Mouse (Mus musculus) stomach, embryonic 15.5 days (tissue): ENCODE measurements around the gene Hist2h3b. TPM values are rescaled to one million over a fixed set of nuclear protein-coding genes. Genes with fewer than 3 reads are reported as not detected.

Experiments used
- ATAC-seq: fragments of 200-750 bp; cut with Nextera tagmentation; 2 replicates; pipeline ENCODE4 v1.8.0; 2017; ENCODE audit warnings: low read depth, moderate number of reproducible peaks, moderate TSS enrichment; ENCODE audit not compliant: insufficient read depth, low FRiP score
- H3K27ac ChIP-seq: fragments of 300-500 bp; sonication (generic); 2 replicates; pipeline ENCODE4 v1.5.1; 2015; ENCODE audit warnings: mild to moderate bottlenecking, inconsistent platforms
- H3K27me3 ChIP-seq: fragments of 300-500 bp; sonication (generic); replicated peaks from 2 replicates; pipeline ENCODE4 v1.6.1; 2015; ENCODE audit warnings: inconsistent platforms
- H3K36me3 ChIP-seq: fragments of 300-500 bp; sonication (generic); 2 replicates; pipeline ENCODE4 v1.6.1; 2015; ENCODE audit warnings: inconsistent platforms
- H3K4me1 ChIP-seq: fragments of 300-500 bp; sonication (generic); 2 replicates; pipeline ENCODE4 v1.6.1; 2015; ENCODE audit warnings: inconsistent platforms
- H3K4me2 ChIP-seq: fragments of 300-500 bp; sonication (generic); 2 replicates; pipeline ENCODE4 v1.6.1; 2015; ENCODE audit warnings: mild to moderate bottlenecking, inconsistent platforms
- H3K4me3 ChIP-seq: fragments of 300-500 bp; sonication (generic); replicated peaks from 2 replicates; pipeline ENCODE4 v1.5.1; 2015; ENCODE audit warnings: inconsistent platforms
- H3K9ac ChIP-seq: fragments of 300-500 bp; sonication (generic); 2 replicates; pipeline ENCODE4 v1.6.1; 2015; ENCODE audit warnings: inconsistent platforms
- H3K9me3 ChIP-seq: fragments of 300-500 bp; sonication (generic); 2 replicates; pipeline ENCODE4 v1.6.1; 2016; ENCODE audit warnings: inconsistent platforms
- WGBS: fragments of 180-500 bp; shearing (Covaris S2); methylation state at CpG from one replicate; pipeline ENCODE4 v1.1.7; 2015; 5-methylcytosine and 5-hydroxymethylcytosine counted together
- microRNA-seq: library from miRNA; unstranded; fragments of <30 nt; microRNA quantifications from one replicate; pipeline ENCODE4, GENCODE M21; 2016
- polyA plus RNA-seq: library from polyadenylated mRNA; unstranded; fragments of >200 nt; fragmentation: Nextera tagmentation; extraction: Ambion mirVana; gene quantifications from 2 replicates; pipeline ENCODE4 v1.2.1, GENCODE M21; 2015

Hist2h3b gene
- polyA plus RNA-seq, 1 experiment from 2014 or later: 69.4 TPM

GRCm38 (mm10) chr3:96293787-96294186, 25.3 kb downstream of the Hist2h3b start, which contains the start of gene Fcgr1:
TSS of gene Fcgr1 (minus strand) at chr3:96293969.
- H3K36me3 ChIP-seq: no peaks in the 10 kb centered on the region
- H3K9ac ChIP-seq: no peak within 1 kb of the TSS
- no peak for ATAC-seq
- H3K4me3 ChIP-seq: no peak within 1 kb of the TSS
- no peak within 1 kb of the TSS for H3K27ac ChIP-seq
- H3K4me2 ChIP-seq: no peak within 1 kb of the TSS
- no peaks in the 10 kb centered on the region for H3K4me1 ChIP-seq
- H3K27me3 ChIP-seq: no peaks in the 10 kb centered on the region
- WGBS: 76% methylated on average over 4 of the region's 4 CpGs
- no peaks in the 10 kb centered on the region for H3K9me3 ChIP-seq

- no peaks in the 10 kb centered on the region for H3K4me1 ChIP-seq
- WGBS: 92% methylated on average over 4 of the region's 4 CpGs
- no peaks in the 10 kb centered on the region for H3K36me3 ChIP-seq
- H3K9ac ChIP-seq: no peak overlapping the region
- H3K9me3 ChIP-seq: no peaks in the 10 kb centered on the region
- H3K27me3 ChIP-seq: no peaks in the 10 kb centered on the region
- H3K27ac ChIP-seq: no peak overlapping the region
- no peak for ATAC-seq
- no peak overlapping the region for H3K4me3 ChIP-seq
- H3K4me2 ChIP-seq: no peak overlapping the region
Measured at GRCm38 (mm10) chr3:96298360-96298759, 29.9 kb downstream of the Hist2h3b start.

- WGBS: 93% methylated on average over 2 of the region's 2 CpGs
- Histone ChIP-seq H3K4me1 (no peaks in the 10 kb centered on the region), H3K36me3 (no peaks in the 10 kb centered on the region), H3K9ac (no peak overlapping the region), H3K4me2 (no peak overlapping the region), H3K4me3 (no peak overlapping the region), H3K27me3 (no peaks in the 10 kb centered on the region), H3K9me3 (no peaks in the 10 kb centered on the region), H3K27ac (no peak overlapping the region)
- ATAC-seq: no peak
Measured at GRCm38 (mm10) chr3:96299562-96299961, 31.1 kb downstream of the Hist2h3b start.

DNA sequence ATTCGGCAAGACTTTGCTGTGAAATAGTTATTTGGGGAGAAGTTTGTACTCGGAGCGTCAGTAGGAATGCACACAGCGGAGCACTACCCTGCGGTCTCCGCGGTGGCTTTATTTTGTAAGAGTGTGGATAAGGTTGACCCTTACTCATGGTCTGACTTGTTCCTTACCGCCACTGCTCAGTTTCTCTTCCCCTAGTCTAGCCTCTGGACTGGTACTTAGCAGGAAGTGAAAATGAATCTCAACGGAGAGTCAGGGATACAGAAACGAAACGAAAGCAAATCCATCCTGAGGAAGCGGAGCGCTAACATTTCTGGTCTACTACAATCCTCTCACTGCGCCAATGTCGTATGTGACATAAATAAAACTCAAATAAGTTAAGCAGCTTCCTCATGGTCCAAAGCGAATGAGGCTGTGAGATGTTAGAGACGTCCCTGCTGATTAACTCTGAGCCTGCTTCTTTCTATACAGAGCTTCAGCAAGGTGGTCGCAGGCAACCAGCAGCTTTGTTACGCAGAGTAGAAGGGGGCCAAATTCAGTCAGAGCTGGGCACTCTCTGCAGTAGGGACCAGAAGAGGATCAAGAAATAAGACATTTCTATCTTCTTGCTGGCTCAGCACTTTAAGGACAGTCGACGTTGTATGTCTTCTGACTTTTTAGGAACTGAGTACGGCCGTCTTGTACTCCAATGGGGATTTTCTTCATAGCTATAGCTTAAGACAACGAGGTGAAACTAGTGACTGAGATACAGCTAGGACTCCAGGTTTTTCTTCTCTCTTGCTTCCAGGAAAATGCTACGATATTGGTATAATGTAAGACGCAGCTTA, 32.5 kb downstream of the Hist2h3b start:
- H3K9me3 ChIP-seq: no peaks in the 10 kb centered on the region
- H3K36me3 ChIP-seq: no peaks in the 10 kb centered on the region
- peak overlapping the region; percentile 34 for H3K4me2 ChIP-seq
- H3K27me3 ChIP-seq: no peaks in the 10 kb centered on the region
- no peak overlapping the region for H3K9ac ChIP-seq
- no peak overlapping the region for H3K27ac ChIP-seq
- no peak for ATAC-seq
- peak overlapping the region; percentile 30 for H3K4me3 ChIP-seq
- no peaks in the 10 kb centered on the region for H3K4me1 ChIP-seq
- WGBS: 66% methylated on average over 26 of the region's 26 CpGs

DNA sequence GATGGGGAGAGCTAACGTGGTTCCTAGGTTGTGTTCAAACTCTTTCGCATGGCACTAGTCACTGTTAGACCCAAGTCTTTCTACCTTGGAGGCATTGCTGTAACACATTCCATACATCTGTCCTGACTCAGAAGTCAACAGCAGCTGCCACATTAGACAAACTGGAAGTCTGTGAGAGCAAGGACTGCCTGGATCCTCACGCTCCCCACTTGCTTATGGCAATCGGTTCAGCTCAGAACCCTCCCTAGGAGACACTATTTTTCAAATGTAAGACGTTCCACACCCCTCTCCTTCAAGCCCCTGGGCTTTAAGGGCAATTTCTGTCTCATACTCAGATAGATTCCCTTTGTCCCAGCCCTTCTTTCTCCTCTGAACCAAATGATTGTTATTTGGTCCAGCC, 33.6 kb downstream of the Hist2h3b start:
- Histone ChIP-seq H3K27ac (no peak overlapping the region), H3K4me3 (no peak overlapping the region), H3K9me3 (no peaks in the 10 kb centered on the region), H3K27me3 (no peaks in the 10 kb centered on the region), H3K4me1 (no peaks in the 10 kb centered on the region), H3K4me2 (no peak overlapping the region), H3K36me3 (no peaks in the 10 kb centered on the region), H3K9ac (no peak overlapping the region)
- no peak for ATAC-seq
- WGBS: 75% methylated on average over 5 of the region's 5 CpGs

DNA sequence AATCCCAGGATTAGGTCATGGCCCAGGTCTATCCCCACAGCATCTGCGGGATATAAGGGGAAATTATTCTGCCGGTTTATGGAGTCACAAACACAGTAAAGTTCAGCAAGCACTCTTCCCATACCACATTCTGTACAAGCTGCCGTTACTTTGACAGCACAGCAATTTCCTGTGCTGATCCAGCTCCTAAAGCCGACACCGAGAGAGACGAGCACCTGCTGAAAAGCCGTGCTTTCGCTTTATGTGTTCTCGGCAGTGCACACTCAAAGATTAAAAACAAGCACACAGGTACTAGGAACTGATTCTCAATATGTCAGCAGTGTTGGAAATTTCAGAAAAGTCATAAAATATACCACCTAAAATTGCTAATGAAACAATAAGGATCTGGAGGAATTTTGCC, 38.1 kb downstream of the Hist2h3b start:
- no peaks in the 10 kb centered on the region for H3K4me1 ChIP-seq
- H3K9me3 ChIP-seq: no peaks in the 10 kb centered on the region
- H3K27me3 ChIP-seq: no peaks in the 10 kb centered on the region
- H3K9ac ChIP-seq: no peak overlapping the region
- 66% methylated on average over 9 of the region's 9 CpGs for WGBS
- ATAC-seq: no peak
- no peak overlapping the region for H3K27ac ChIP-seq
- H3K4me3 ChIP-seq: no peak overlapping the region
- H3K4me2 ChIP-seq: no peak overlapping the region
- H3K36me3 ChIP-seq: no peaks in the 10 kb centered on the region

- Histone ChIP-seq H3K4me2 (no peak overlapping the region), H3K4me1 (no peaks in the 10 kb centered on the region), H3K27me3 (no peaks in the 10 kb centered on the region), H3K9ac (no peak overlapping the region), H3K36me3 (no peaks in the 10 kb centered on the region), H3K27ac (no peak overlapping the region), H3K4me3 (no peak overlapping the region), H3K9me3 (no peaks in the 10 kb centered on the region)
- no peak for ATAC-seq
- 43% methylated on average over 3 of the region's 3 CpGs for WGBS
Measured at GRCm38 (mm10) chr3:96309441-96309840, 41.0 kb downstream of the Hist2h3b start.

DNA sequence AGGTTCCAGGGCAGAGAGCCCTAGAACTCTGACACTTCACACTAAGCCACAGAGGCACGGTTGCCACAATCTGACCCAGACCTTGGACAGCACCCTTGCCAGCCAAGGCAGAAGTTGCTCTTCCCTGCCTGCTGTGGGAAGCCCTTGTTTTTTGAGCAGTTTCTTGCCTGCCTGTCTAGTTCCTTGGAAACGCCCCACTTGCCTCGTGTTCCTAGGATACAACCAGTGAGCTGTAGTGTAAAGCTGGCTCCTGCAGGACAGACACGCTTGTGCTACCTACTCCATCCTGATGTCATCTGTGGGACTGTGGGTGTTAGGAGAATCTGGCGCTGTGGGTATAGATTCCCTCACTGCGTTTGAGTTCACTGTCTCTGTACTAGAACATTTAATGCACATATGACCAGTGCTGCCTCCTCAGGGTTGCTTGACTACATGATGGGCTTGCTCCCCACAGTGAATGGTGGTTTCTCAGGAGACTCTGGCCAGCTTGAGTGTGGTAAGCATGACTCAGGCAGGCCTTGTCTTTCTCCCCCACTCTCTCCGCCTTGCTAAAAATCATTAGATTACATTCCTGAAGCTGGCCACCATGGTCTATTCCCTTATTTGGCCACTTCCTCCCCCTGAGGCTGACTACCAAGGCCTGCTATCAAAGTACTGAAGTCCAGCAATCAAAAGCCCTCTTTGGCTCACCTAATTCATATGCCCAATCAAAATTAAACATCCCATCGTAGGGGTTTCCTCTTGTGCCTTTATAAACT, 44.1 kb downstream of the Hist2h3b start:
- Histone ChIP-seq H3K4me3 (no peak overlapping the region), H3K27me3 (no peaks in the 10 kb centered on the region), H3K9ac (no peak overlapping the region), H3K36me3 (no peaks in the 10 kb centered on the region), H3K27ac (no peak overlapping the region), H3K4me1 (no peaks in the 10 kb centered on the region), H3K9me3 (no peaks in the 10 kb centered on the region), H3K4me2 (no peak overlapping the region)
- ATAC-seq: no peak
- WGBS: 56% methylated on average over 8 of the region's 8 CpGs

Small RNA genes within 50 kb of the gene (microRNA-seq; reads per million reads assigned to microRNA genes)
- gene Gm44492 (not detected), gene Gm47311 (not detected), gene Gm47313 (not detected)

Other genes with a start within 250 kb of the Hist2h3b start
- 33.9 and 35.1 TPM in 2 replicates for gene Vps45, start 210.2 kb upstream of the Hist2h3b start, polyA plus RNA-seq
- gene Otud7b, start 164.1 kb upstream of the Hist2h3b start, polyA plus RNA-seq: 20.0 and 22.3 TPM in 2 replicates
- gene Mtmr11, start 106.7 kb upstream of the Hist2h3b start, polyA plus RNA-seq: 13.7 and 15.0 TPM in 2 replicates
- gene Sf3b4, start 96.3 kb upstream of the Hist2h3b start, polyA plus RNA-seq: 135 and 139 TPM in 2 replicates
- 5.7 and 6.4 TPM in 2 replicates for gene Sv2a, start 87.5 kb upstream of the Hist2h3b start, polyA plus RNA-seq
- 54.8 and 55.0 TPM in 2 replicates for gene Bola1, start 48.9 kb upstream of the Hist2h3b start, polyA plus RNA-seq
- 0.81 TPM in 1 of 2 replicates, not detected in the other for gene Hist2h2ab, start 48.8 kb upstream of the Hist2h3b start, polyA plus RNA-seq
- 11.4 and 14.5 TPM in 2 replicates for gene Hist2h2ac, start 47.8 kb upstream of the Hist2h3b start, polyA plus RNA-seq
- gene Hist2h2be, start 47.5 kb upstream of the Hist2h3b start, polyA plus RNA-seq: 8.0 and 8.8 TPM in 2 replicates
- gene Hist2h3c2, start 29.5 kb upstream of the Hist2h3b start, polyA plus RNA-seq: 5.6 and 8.7 TPM in 2 replicates
- gene Hist2h2aa2, start 28.4 kb upstream of the Hist2h3b start, polyA plus RNA-seq: 50.4 and 70.5 TPM in 2 replicates
- 23.0 and 26.2 TPM in 2 replicates for gene Hist2h2aa1, start 23.2 kb upstream of the Hist2h3b start, polyA plus RNA-seq
- gene Hist2h3c1, start 22.0 kb upstream of the Hist2h3b start, polyA plus RNA-seq: 1.9 and 2.5 TPM in 2 replicates
- gene Hist2h4, start 5.3 kb upstream of the Hist2h3b start, polyA plus RNA-seq: 9.7 and 18.1 TPM in 2 replicates
- 8.2 and 11.2 TPM in 2 replicates for gene Hist2h2bb, start 1.1 kb downstream of the Hist2h3b start, polyA plus RNA-seq
- gene Fcgr1, start 25.3 kb downstream of the Hist2h3b start, polyA plus RNA-seq: 3.8 and 4.4 TPM in 2 replicates
- 0.28 and 0.37 TPM in 2 replicates for gene BC107364, start 183.7 kb downstream of the Hist2h3b start, polyA plus RNA-seq